Mouse (Mus musculus): ENCODE results near the gene Cyth1.

DNA sequence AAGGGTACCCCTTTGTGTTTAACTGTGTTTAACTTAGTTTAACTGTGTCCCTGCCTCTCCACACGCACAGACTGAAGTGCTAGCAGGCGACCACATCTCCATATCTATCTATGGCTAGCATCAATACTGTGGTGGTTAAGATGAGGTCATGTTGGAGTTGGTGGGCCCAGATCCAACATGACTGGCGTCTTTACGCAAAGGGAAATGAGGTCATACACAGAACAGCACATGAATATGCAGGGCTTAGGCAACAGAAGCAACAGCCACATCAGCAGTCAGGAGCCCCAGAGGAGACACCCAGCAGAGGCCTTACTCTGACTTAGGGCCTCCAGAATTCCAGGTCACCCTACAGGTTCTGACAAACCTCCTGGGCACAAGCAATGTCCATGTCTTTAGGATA, 95.4 kb downstream of the Cyth1 start:
- no peak for TF ChIP-seq GATA1 (IDR thresholded peaks at IDR 0.05; ENCODE audit: borderline replicate concordance, low read length)
- no peak for TF ChIP-seq FLI1 (IDR thresholded peaks at IDR 0.05; ENCODE audit: low read length)
